Mouse (Mus musculus) left cerebral cortex, postnatal 4 days (tissue): Measurements from ENCODE around the gene 5430427O19Rik. TPM values are rescaled to one million over a fixed set of nuclear protein-coding genes. Genes with fewer than 3 reads are reported as not detected.

ENCODE experiments used
- total RNA-seq, 2 experiments: library from RNA; stranded (reverse); gene quantifications; 2 replicates each; pipeline ENCODE4 v1.2.3; 2021

Gene 5430427O19Rik
- total RNA-seq, 2 experiments from 2014 or later = 0.08 TPM; not detected in 1

Other genes with a start within 250 kb of the 5430427O19Rik start
- gene Gk, start 93.5 kb upstream of the 5430427O19Rik start, total RNA-seq = 10 to 100 TPM; 18.0 to 20.2 TPM
- not detected for gene Samt3, start 173.8 kb downstream of the 5430427O19Rik start, total RNA-seq